13 mouse cellular contexts compared by ENCODE assay signal in genomic region chr11:20468319-20469018, GRCm38 (mm10).
DNase-seq lines count a peak whose midpoint lies in the region; ATAC-seq lines count a peak whose summit lies in the region.
"Had no signal": no experiment of that assay in that cellular context is flagged by ENCODE, and none has a peak within 500 bp of the region (broad histone marks: within the 10 kb centered on the region; RNA-seq: fewer than 3 reads in every experiment).

No protein-coding gene starts in this region.

- H3K36me3 ChIP-seq in forebrain, embryonic 10.5 days (replicated peaks) = no peaks in the 10 kb centered on the region
- H3K36me3 ChIP-seq in forebrain, embryonic 11.5 days (ENCODE audit: control insufficient read depth, insufficient read depth, low read length) = no peaks in the 10 kb centered on the region
- H3K36me3 ChIP-seq: hindbrain, embryonic 15.5 days; midbrain, embryonic 13.5 days; neural tube, embryonic 15.5 days had no signal

- WGBS in forebrain, embryonic 10.5 days = 83% methylated on average over 12 of the region's 12 CpGs
- 83% methylated on average over 12 of the region's 12 CpGs for WGBS in forebrain, embryonic 11.5 days

- H3K4me3 ChIP-seq in forebrain, embryonic 10.5 days = no peak overlapping the region
- H3K4me3 ChIP-seq in forebrain, embryonic 11.5 days (ENCODE audit: low read depth, low read length) = no peak overlapping the region
- H3K4me3 ChIP-seq: hindbrain, embryonic 15.5 days; midbrain, embryonic 13.5 days; neural tube, embryonic 15.5 days had no signal

- H3K4me2 ChIP-seq in forebrain, embryonic 11.5 days (ENCODE audit: low read depth, low read length, severe bottlenecking) = no peak overlapping the region
- H3K4me2 ChIP-seq: hindbrain, embryonic 15.5 days; midbrain, embryonic 13.5 days; neural tube, embryonic 15.5 days had no signal

- H3K9me3 ChIP-seq in forebrain, embryonic 10.5 days = no peaks in the 10 kb centered on the region
- no peaks in the 10 kb centered on the region for H3K9me3 ChIP-seq in forebrain, embryonic 11.5 days (ENCODE audit: control insufficient read depth, low read length)
- H3K9me3 ChIP-seq: hindbrain, embryonic 15.5 days; midbrain, embryonic 13.5 days; neural tube, embryonic 15.5 days had no signal

- DNase-seq in forebrain, embryonic 10.5 days (ENCODE audit: extremely low spot score, low spot score) = no peak
- DNase-seq in forebrain, embryonic 11.5 days (ENCODE audit: low spot score) = no peak
- peak; percentile 66 for DNase-seq in 416B (ENCODE audit: low read depth)
- peak; percentile 36 for DNase-seq in c-Kit-positive CD71-negative TER-119-negative erythroid progenitor cells, embryonic 14.5 days (ENCODE audit: low read depth)
- peak; percentile 60 for DNase-seq in lung, postnatal 36 days
- DNase-seq in ovary, postnatal 14 days (ENCODE audit: low spot score) = no peak
- DNase-seq in right cerebral cortex, adult 18-20 months = no peak
- DNase-seq: thymus, postnatal 36 days had no signal

- H3K27me3 ChIP-seq in forebrain, embryonic 10.5 days (ENCODE audit: poor library complexity, severe bottlenecking) = peaks cover 15% of the 10 kb centered on the region
- no peaks in the 10 kb centered on the region; the same call in 1 of the 2 replicates for H3K27me3 ChIP-seq in forebrain, embryonic 11.5 days (ENCODE audit: control insufficient read depth, insufficient read depth, low read length)
- H3K27me3 ChIP-seq: hindbrain, embryonic 15.5 days; midbrain, embryonic 13.5 days; neural tube, embryonic 15.5 days had no signal

- H3K9ac ChIP-seq in forebrain, embryonic 11.5 days (ENCODE audit: low read length) = no peak overlapping the region
- H3K9ac ChIP-seq: hindbrain, embryonic 15.5 days; midbrain, embryonic 13.5 days; neural tube, embryonic 15.5 days had no signal

- no peak for ATAC-seq in forebrain, embryonic 11.5 days (replicated peaks; ENCODE audit: low FRiP score)
- no peak for ATAC-seq in CD4-positive, CD25-positive, alpha-beta regulatory T cell, adult 4 months
- ATAC-seq: forebrain, embryonic 16.5 days; midbrain, embryonic 13.5 days had no signal

- H3K4me1 ChIP-seq in forebrain, embryonic 10.5 days = peaks cover 25% of the 10 kb centered on the region
- H3K4me1 ChIP-seq in forebrain, embryonic 11.5 days (replicated peaks; ENCODE audit: control insufficient read depth, insufficient read depth, low read length) = no peaks in the 10 kb centered on the region
- H3K4me1 ChIP-seq: hindbrain, embryonic 15.5 days; midbrain, embryonic 13.5 days; neural tube, embryonic 15.5 days had no signal

- H3K27ac ChIP-seq in forebrain, embryonic 10.5 days = peak overlapping the region; percentile 57
- no peak overlapping the region for H3K27ac ChIP-seq in forebrain, embryonic 11.5 days (ENCODE audit: low read depth, low read length)
- H3K27ac ChIP-seq: hindbrain, embryonic 15.5 days; midbrain, embryonic 13.5 days; neural tube, embryonic 15.5 days had no signal

Comparison
In these comparisons a context has a peak if more than half of its experiments do, and no peak if none do; other contexts are left out.
1. DNase-seq: peak in 416B (single experiment), c-Kit-positive CD71-negative TER-119-negative erythroid progenitor cells, embryonic 14.5 days (single experiment) and lung, postnatal 36 days (single experiment); none in forebrain, embryonic 10.5 days (single experiment), forebrain, embryonic 11.5 days (single experiment), ovary, postnatal 14 days (single experiment) and right cerebral cortex, adult 18-20 months (single experiment).